Mouse (Mus musculus) cerebellum, adult 2 months (tissue): ENCODE data around the gene Pik3r4. TPM values are rescaled to one million over a fixed set of nuclear protein-coding genes. Genes with fewer than 3 reads are reported as not detected.
A peak's percentile ranks its signal among the peaks of the same experiment; 100 is the strongest.

Experiments
- DNase-seq, 2 experiments: peaks; one replicate each; pipeline ENCODE4 v3.0.0; 2021
- H3K27ac ChIP-seq: fragments of 200-500 bp; 2 replicates; pipeline ENCODE4 v1.5.1; 2012; ENCODE audit warnings: low read length, control low read depth, inconsistent platforms; ENCODE audit not compliant: insufficient read depth
- H3K27me3 ChIP-seq: fragments of 200-500 bp; 2 replicates; pipeline ENCODE4 v1.6.1; 2012; ENCODE audit warnings: inconsistent platforms, mild to moderate bottlenecking, low read length, moderate library complexity; ENCODE audit not compliant: control insufficient read depth, insufficient read depth
- H3K4me1 ChIP-seq: fragments of 200-500 bp; 2 replicates; pipeline ENCODE4 v1.6.1; 2011; ENCODE audit warnings: low read length; ENCODE audit not compliant: control insufficient read depth, insufficient read depth
- H3K4me3 ChIP-seq: fragments of 200-500 bp; replicated peaks from 2 replicates; pipeline ENCODE3; 2011; ENCODE audit warnings: mild to moderate bottlenecking, low read depth, low read length, control low read depth; ENCODE audit not compliant: insufficient read depth
- CTCF ChIP-seq: fragments of 200-500 bp; IDR thresholded peaks from 2 replicates; pipeline ENCODE4 v1.5.1; 2011; ENCODE audit warnings: low read depth, mild to moderate bottlenecking, control low read depth, low read length, moderate library complexity, borderline replicate concordance; ENCODE audit not compliant: insufficient read depth
- POLR2A ChIP-seq: fragments of 200-500 bp; IDR thresholded peaks from 2 replicates; pipeline ENCODE4 v1.6.1; 2011; ENCODE audit warnings: low read length, control low read depth, borderline replicate concordance; ENCODE audit not compliant: insufficient read depth
- WGBS: fragments of 180-500 bp; shearing (Covaris S2); methylation state at CpG from one replicate; pipeline ENCODE4 v1.1.7; 2018; 5-methylcytosine and 5-hydroxymethylcytosine counted together
- polyA plus RNA-seq: library from polyadenylated mRNA; depleted of rRNA; stranded (reverse); fragments of >200 nt; gene quantifications from 2 replicates; pipeline ENCODE4 v1.2.3, GENCODE M21; 2012

The Pik3r4 gene
- polyA plus RNA-seq, 1 experiment = 24.8 TPM

GRCm38 (mm10) chr9:105704226-105704932, 61.6 kb downstream of the Pik3r4 start:
- H3K4me3 ChIP-seq = no peak overlapping the region
- H3K27ac ChIP-seq = no peak overlapping the region
- TF ChIP-seq CTCF = no peak
- TF ChIP-seq POLR2A = no peak
- H3K4me1 ChIP-seq = no peaks in the 10 kb centered on the region
- H3K27me3 ChIP-seq = no peaks in the 10 kb centered on the region
- 28% methylated on average over 16 of the region's 16 CpGs for WGBS
- DNase-seq = peak in 1 of 2 experiments; percentile 12

- H3K27me3 ChIP-seq = no peaks in the 10 kb centered on the region
- H3K4me1 ChIP-seq = no peaks in the 10 kb centered on the region
- DNase-seq = no peak
- no peak overlapping the region for H3K4me3 ChIP-seq
- WGBS = 100% methylated on average over 1 of the region's 1 CpGs
- no peak overlapping the region for H3K27ac ChIP-seq
- TF ChIP-seq CTCF = no peak
- no peak for TF ChIP-seq POLR2A
Observed at GRCm38 (mm10) chr9:105705011-105705410, 62.2 kb downstream of the Pik3r4 start.

DNA sequence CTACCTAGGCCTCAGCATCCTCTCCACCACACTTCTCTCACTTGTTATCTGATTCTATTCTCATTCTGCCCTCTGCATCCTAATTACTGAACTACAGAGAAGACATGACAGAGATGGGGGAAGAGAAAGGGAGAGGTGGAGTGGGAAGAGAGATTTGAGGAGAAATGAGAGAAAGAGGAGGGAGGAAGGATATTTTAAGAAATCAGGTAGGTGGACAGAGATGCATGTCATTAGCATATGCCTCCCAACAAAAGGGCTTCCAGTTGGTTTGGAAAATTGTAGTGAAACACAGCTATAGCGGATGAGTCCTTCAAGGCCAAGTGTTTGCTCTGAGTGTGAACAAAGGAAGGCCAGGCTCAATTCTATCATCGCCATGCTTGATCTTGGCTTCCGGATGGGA, 69.3 kb downstream of the Pik3r4 start:
- H3K4me3 ChIP-seq = no peak overlapping the region
- no peak for DNase-seq
- no peaks in the 10 kb centered on the region for H3K27me3 ChIP-seq
- no peak overlapping the region for H3K27ac ChIP-seq
- WGBS = 93% methylated on average over 3 of the region's 3 CpGs
- no peaks in the 10 kb centered on the region for H3K4me1 ChIP-seq
- no peak for TF ChIP-seq POLR2A

DNA sequence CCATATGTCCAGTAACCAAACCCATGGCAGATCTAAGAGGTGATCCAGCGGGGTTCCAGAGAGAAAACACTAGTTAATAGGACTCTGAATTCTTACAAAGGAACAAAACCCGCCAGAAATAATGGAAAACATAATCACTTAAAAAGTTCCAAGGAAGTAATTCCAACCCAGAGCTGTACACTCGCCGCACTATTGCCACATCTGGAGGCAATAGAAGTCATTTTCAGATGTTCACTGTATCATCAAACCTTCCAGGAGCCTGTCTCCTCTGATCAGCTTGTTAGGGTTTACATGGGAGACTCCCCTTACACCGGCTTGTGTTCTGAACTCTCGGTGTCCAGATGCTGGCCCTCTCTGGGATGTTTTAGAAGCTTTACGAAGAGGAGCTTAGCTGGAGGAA, 76.6 kb downstream of the Pik3r4 start:
- DNase-seq = no peak
- TF ChIP-seq POLR2A (no peak), CTCF (no peak)

DNA sequence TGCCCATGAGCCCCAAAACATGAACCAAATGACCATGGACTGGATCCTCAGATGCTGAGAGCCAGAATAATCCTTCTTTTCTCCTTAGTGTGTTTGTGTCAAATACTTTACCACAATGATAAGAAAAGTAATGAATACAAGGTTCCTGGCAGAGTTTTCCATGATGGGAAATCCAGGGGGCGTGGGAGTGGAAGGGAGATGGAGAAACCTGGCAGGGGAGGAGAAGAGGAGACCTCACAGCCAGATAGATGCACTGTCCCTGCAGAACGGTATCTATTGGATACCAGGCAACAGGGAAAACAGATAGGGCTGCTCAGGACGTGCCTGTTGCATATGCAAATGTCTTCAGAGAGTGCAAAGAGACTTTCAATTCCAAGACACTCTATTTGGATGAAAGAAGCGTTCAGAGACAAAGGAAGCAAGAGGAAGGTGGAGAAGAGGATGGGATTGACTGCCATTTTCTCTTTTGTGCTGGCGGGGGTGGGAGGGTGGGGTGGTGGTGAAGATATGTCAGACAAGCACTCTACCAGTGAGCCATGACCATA, 77.1 kb downstream of the Pik3r4 start:
- Histone ChIP-seq H3K4me1 (no peaks in the 10 kb centered on the region), H3K4me3 (no peak overlapping the region), H3K27ac (no peak overlapping the region), H3K27me3 (no peaks in the 10 kb centered on the region)
- TF ChIP-seq CTCF = no peak
- no peak for TF ChIP-seq POLR2A
- WGBS = 37% methylated on average over 5 of the region's 5 CpGs
- no peak for DNase-seq

More for the DNA sequence above, 76.6 kb downstream of the Pik3r4 start:
- Histone ChIP-seq H3K4me1 (no peaks in the 10 kb centered on the region), H3K4me3 (no peak overlapping the region), H3K27ac (no peak overlapping the region), H3K27me3 (no peaks in the 10 kb centered on the region)
- 89% methylated on average over 7 of the region's 7 CpGs for WGBS

DNA sequence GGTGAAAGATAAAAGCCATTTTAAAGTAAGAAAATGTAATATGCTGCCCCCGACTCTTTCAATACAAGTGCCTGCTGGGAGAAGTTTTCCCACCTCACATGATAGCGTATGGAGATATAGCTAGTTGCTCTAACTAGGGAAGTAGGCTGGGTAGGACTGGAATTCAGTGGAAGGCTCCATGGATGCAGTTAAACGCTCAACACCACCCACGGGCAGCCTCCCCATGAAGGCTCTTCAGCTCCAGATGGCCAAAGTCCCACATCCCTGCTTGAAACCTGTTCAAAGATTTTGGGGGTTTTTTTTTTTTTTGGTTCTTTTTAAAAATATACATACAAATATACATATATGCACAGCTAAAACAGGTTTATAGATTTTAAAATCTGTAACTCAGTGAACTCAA, 77.7 kb downstream of the Pik3r4 start:
- no peak for DNase-seq
- Histone ChIP-seq H3K4me1 (no peaks in the 10 kb centered on the region), H3K27me3 (no peaks in the 10 kb centered on the region), H3K27ac (no peak overlapping the region), H3K4me3 (no peak overlapping the region)
- TF ChIP-seq CTCF (no peak), POLR2A (no peak)
- WGBS = 55% methylated on average over 4 of the region's 4 CpGs

- Histone ChIP-seq H3K27me3 (no peaks in the 10 kb centered on the region), H3K4me3 (no peak overlapping the region), H3K4me1 (no peaks in the 10 kb centered on the region), H3K27ac (no peak overlapping the region)
- TF ChIP-seq POLR2A (no peak), CTCF (no peak)
- 58% methylated on average over 7 of the region's 7 CpGs for WGBS
- no peak for DNase-seq
Observed at GRCm38 (mm10) chr9:105731976-105732375, 89.2 kb downstream of the Pik3r4 start.

DNA sequence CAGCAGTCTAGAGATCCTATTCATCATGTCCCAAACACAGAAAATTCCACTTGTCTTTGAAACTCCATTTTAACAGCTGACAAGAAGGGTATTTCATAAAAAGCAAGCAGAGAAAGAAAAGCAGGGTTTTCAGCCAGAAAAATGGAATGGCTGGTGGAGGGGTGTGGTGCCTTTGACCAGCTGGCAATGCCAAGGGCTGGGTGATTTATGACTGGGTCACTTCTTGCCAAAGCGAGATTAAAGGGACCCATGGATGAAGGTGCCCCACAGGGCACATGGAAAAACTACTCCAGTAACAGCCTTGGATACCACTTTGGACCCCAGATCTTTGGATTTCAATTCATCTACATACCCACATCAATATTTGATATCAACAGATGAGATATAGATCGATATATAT, 91.9 kb downstream of the Pik3r4 start:
- TF ChIP-seq CTCF = no peak
- TF ChIP-seq POLR2A = no peak
- Histone ChIP-seq H3K27ac (no peak overlapping the region), H3K4me3 (no peak overlapping the region), H3K4me1 (no peaks in the 10 kb centered on the region), H3K27me3 (no peaks in the 10 kb centered on the region)
- 55% methylated on average over 2 of the region's 2 CpGs for WGBS
- no peak for DNase-seq
